Mouse (Mus musculus) adrenal gland, postnatal 14 days (tissue): ENCODE data around the gene Fbxo48. TPM values are rescaled to one million over a fixed set of nuclear protein-coding genes. Genes with fewer than 3 reads are reported as not detected.
A peak's percentile ranks its signal among the peaks of the same experiment; 100 is the strongest.

Experiments used
- DNase-seq: peaks from one replicate; pipeline ENCODE4 v3.0.0; 2021; ENCODE audit warnings: mixed read lengths
- long read RNA-seq, 2 experiments: library from polyadenylated mRNA; stranded (forward); transcript quantifications; one replicate each; pipeline ENCODE4 v2.0.0; 2021
- total RNA-seq: library from RNA; stranded (reverse); gene quantifications from 2 replicates; pipeline ENCODE4 v1.2.3, GENCODE M21; 2021

The Fbxo48 gene
- total RNA-seq = 0.56 and 2.1 TPM in 2 replicates
- long read RNA-seq, experiment 1 = 0 reads
- long read RNA-seq, experiment 2 = 0 reads

GRCm38 (mm10) chr11:16950976-16951760, at the start of gene Fbxo48:
Gene Fbxo48, plus strand, starts transcription at chr11:16951375.
- peak; percentile 96 for DNase-seq

- peak; percentile 32 for DNase-seq
These were observed 46.7 kb upstream of the Fbxo48 start for GRCm38 (mm10) chr11:16904302-16905011.

- DNase-seq = no peak
These were observed 46.2 kb upstream of the Fbxo48 start for GRCm38 (mm10) chr11:16905012-16905332.

GRCm38 (mm10) chr11:16906530-16906929, 44.6 kb upstream of the Fbxo48 start:
- no peak for DNase-seq

- DNase-seq = peak; percentile 18
These were observed 43.6 kb upstream of the Fbxo48 start for GRCm38 (mm10) chr11:16907517-16908129.

GRCm38 (mm10) chr11:16914756-16915155, 36.4 kb upstream of the Fbxo48 start:
- no peak for DNase-seq

GRCm38 (mm10) chr11:16915850-16916249, 35.3 kb upstream of the Fbxo48 start:
- DNase-seq = no peak

- no peak for DNase-seq
These were observed 33.7 kb upstream of the Fbxo48 start for GRCm38 (mm10) chr11:16917512-16917911.

GRCm38 (mm10) chr11:16932159-16932558, 19.0 kb upstream of the Fbxo48 start:
- no peak for DNase-seq

GRCm38 (mm10) chr11:16935577-16936236, 15.5 kb upstream of the Fbxo48 start:
- DNase-seq = peak; percentile 28

- no peak for DNase-seq
These were observed 9.9 kb upstream of the Fbxo48 start for GRCm38 (mm10) chr11:16941103-16941793.

GRCm38 (mm10) chr11:16941973-16942452, 9.2 kb upstream of the Fbxo48 start:
- DNase-seq = no peak

GRCm38 (mm10) chr11:16943016-16943415, 8.2 kb upstream of the Fbxo48 start:
- DNase-seq = no peak

GRCm38 (mm10) chr11:16948756-16949155, 2.4 kb upstream of the Fbxo48 start:
- DNase-seq = peak; percentile 61

GRCm38 (mm10) chr11:16950226-16950975, 774 bp upstream of the Fbxo48 start:
- DNase-seq = no peak

- DNase-seq = no peak
These were observed 511 bp downstream of the Fbxo48 start for GRCm38 (mm10) chr11:16951761-16952010.

GRCm38 (mm10) chr11:16956115-16956862, 5.1 kb downstream of the Fbxo48 start:
- DNase-seq = no peak

- no peak for DNase-seq
These were observed 5.9 kb downstream of the Fbxo48 start for GRCm38 (mm10) chr11:16957030-16957429.

- no peak for DNase-seq
These were observed 7.3 kb downstream of the Fbxo48 start for GRCm38 (mm10) chr11:16958520-16958919.

GRCm38 (mm10) chr11:16967806-16968205, 16.6 kb downstream of the Fbxo48 start:
- DNase-seq = peak; percentile 45

- DNase-seq = no peak
These were observed 18.5 kb downstream of the Fbxo48 start for GRCm38 (mm10) chr11:16969650-16970049.
